Mouse (Mus musculus) CD4-positive naive resting alpha-beta T cell, adult 57 days (primary cell): ENCODE results near the gene Hmcn1. TPM values are rescaled to one million over a fixed set of nuclear protein-coding genes. Genes with fewer than 3 reads are reported as not detected.

Experiments used
- total RNA-seq: library from RNA; stranded (reverse); gene quantifications from one replicate; pipeline ENCODE4 v1.2.4, GENCODE M21; 2023

Gene Hmcn1
- total RNA-seq = 0.24 TPM

DNA sequence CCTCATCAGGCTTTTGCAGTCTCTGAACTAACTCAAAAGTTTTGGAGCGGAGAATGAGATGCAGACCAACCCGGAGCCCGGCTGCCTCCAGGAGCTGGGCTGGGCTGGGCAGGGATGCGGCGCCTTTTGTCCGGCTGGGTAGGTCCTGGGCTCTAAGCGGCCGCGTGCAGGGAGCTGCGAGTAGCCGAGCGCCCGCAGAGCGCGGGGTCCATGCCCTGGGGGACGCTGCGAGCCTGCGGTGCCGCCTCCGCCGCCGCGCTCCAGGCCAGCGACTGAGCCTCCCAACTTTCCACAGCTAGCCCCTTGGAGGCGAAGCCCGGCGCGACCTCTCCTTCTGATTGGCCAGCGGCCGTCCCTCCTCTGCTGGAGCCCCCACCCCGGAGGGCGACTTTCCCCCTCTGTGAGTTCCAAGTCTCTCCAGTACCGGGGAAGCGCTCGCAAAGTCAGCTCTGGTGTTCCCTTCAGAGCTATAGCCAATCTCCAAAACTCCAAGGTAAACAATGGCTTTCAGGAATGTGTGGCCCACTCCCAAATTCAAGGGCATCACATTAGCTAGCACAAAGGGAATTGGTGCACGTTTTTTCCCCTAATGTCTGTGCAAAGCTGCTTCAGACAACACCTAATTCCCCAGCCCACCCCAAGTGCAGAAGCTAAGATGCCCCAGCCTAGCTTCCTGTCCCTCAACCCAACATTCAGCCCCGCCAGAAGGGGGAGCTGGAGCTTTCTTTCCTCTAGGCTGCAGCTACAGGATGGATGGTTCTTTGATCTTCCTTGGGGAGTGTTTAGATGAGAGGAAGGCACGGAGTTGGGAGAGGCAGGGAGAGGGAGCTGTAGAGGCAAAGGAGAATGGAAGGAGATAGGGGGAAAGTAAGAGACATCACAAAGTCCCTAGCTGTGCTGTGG lies at the start of gene Hmcn1:
TSS of gene Hmcn1 (minus strand) at position 274 of the 903 bp plus-strand sequence.

Other genes with a start within 250 kb of the Hmcn1 start
- gene Gm47985, start 189.1 kb upstream of the Hmcn1 start, total RNA-seq = 0.47 TPM
- gene Gm8947, start 198.9 kb upstream of the Hmcn1 start, total RNA-seq = not detected
- gene Gm47995, start 205.0 kb upstream of the Hmcn1 start, total RNA-seq = not detected
- gene 3110040M04Rik, start 210.7 kb upstream of the Hmcn1 start, total RNA-seq = not detected
- not detected for gene Gm47996, start 216.7 kb upstream of the Hmcn1 start, total RNA-seq